In genomic region chr7:17087731-17088130, GRCm38 (mm10) we compare ENCODE assay signal across 22 mouse cellular contexts. TPM values are rescaled to one million over a fixed set of nuclear protein-coding genes. Genes with fewer than 3 reads are reported as not detected.
DNase-seq lines count a peak whose midpoint lies in the region; ATAC-seq lines count a peak whose summit lies in the region.
"Had no signal": no experiment of that assay in that cellular context is flagged by ENCODE, and none has a peak within 500 bp of the region (broad histone marks: within the 10 kb centered on the region; RNA-seq: fewer than 3 reads in every experiment).

No protein-coding gene starts in this region.

- DNase-seq in adrenal gland, adult 2 months, result peak; percentile 53
- no peak for DNase-seq in adrenal gland, postnatal 25 days
- DNase-seq in heart, adult 11 months, result peak; percentile 57
- peak; percentile 16 for DNase-seq in adrenal gland, postnatal 10 days
- DNase-seq in spleen, postnatal 14 days (ENCODE audit: low spot score in 2 of 2), result no peak
- DNase-seq: cerebellum, adult 8-10 months; cerebellum, postnatal 36 days; forebrain, postnatal 0 days; gastrocnemius, postnatal 14 days; heart, postnatal 36 days had no signal

- no peak overlapping the region for H3K9ac ChIP-seq in heart, embryonic 12.5 days
- H3K9ac ChIP-seq: embryonic facial prominence, embryonic 13.5 days; forebrain, embryonic 12.5 days; forebrain, postnatal 0 days; heart, embryonic 13.5 days had no signal

- no peaks in the 10 kb centered on the region for H3K27me3 ChIP-seq in heart, embryonic 12.5 days (replicated peaks)
- H3K27me3 ChIP-seq: embryonic facial prominence, embryonic 13.5 days; forebrain, embryonic 12.5 days; heart, embryonic 13.5 days had no signal

- WGBS in heart, embryonic 12.5 days, result 68% methylated on average over 3 of the region's 3 CpGs

- no peaks in the 10 kb centered on the region for H3K36me3 ChIP-seq in heart, embryonic 12.5 days
- H3K36me3 ChIP-seq: embryonic facial prominence, embryonic 13.5 days; forebrain, embryonic 12.5 days; heart, embryonic 13.5 days had no signal

- H3K4me3 ChIP-seq in heart, embryonic 12.5 days, result no peak overlapping the region
- H3K4me3 ChIP-seq: embryonic facial prominence, embryonic 13.5 days; forebrain, embryonic 12.5 days; heart, embryonic 13.5 days had no signal

- H3K9me3 ChIP-seq in heart, embryonic 12.5 days (replicated peaks), result no peaks in the 10 kb centered on the region
- H3K9me3 ChIP-seq: embryonic facial prominence, embryonic 13.5 days; forebrain, embryonic 12.5 days; heart, embryonic 13.5 days had no signal

- H3K4me1 ChIP-seq in heart, embryonic 12.5 days (replicated peaks), result no peaks in the 10 kb centered on the region
- H3K4me1 ChIP-seq: embryonic facial prominence, embryonic 13.5 days; forebrain, embryonic 12.5 days; heart, embryonic 13.5 days had no signal

- ATAC-seq in heart, embryonic 12.5 days (ENCODE audit: insufficient number of reproducible peaks, low FRiP score), result no peak
- ATAC-seq in megakaryocyte-erythroid progenitor cell, adult 5-6 weeks (replicated peaks; ENCODE audit: low FRiP score, low TSS enrichment, poor library complexity, severe bottlenecking), result no peak
- ATAC-seq: activated CD4-positive, CD25-positive, alpha-beta regulatory T cell, adult 4 months; forebrain, postnatal 0 days; hindbrain, embryonic 16.5 days; inflammation-experienced regulatory T-cells, adult 6 months; intestine, postnatal 0 days; Patski had no signal

- H3K4me2 ChIP-seq in heart, embryonic 12.5 days, result no peak overlapping the region
- H3K4me2 ChIP-seq: embryonic facial prominence, embryonic 13.5 days; forebrain, embryonic 12.5 days; heart, embryonic 13.5 days had no signal

- H3K27ac ChIP-seq in heart, embryonic 12.5 days (ENCODE audit: poor library complexity, severe bottlenecking), result no peak overlapping the region
- H3K27ac ChIP-seq: embryonic facial prominence, embryonic 13.5 days; forebrain, embryonic 12.5 days; heart, embryonic 13.5 days had no signal

RNA-seq across cellular contexts. Expression of gene Psg16, which starts 13.9 kb away (rescaled TPM):
- under 1 TPM; 0.35 to 0.58 TPM for total RNA-seq in adrenal gland, adult 2 months (2021)
- polyA plus RNA-seq in adrenal gland, adult 2 months (2012; rRNA removed), result 0.13 and 0.33 TPM in 2 replicates
- total RNA-seq in adrenal gland, postnatal 25 days (2021), result 0.24 and 0.33 TPM in 2 replicates
- polyA plus RNA-seq in heart, embryonic 12.5 days (2016; fragmentation: Nextera tagmentation; extraction: Ambion mirVana), result 0.06 and 0.14 TPM in 2 replicates
- under 1 TPM; 0.30 to 0.42 TPM for total RNA-seq in adrenal gland, postnatal 10 days (2021)
- total RNA-seq in megakaryocyte-erythroid progenitor cell, adult 5-6 weeks (2014; fragmentation: Nextera tagmentation), result 0.11 TPM in 1 of 2 replicates, not detected in the other
- 1.1 TPM in 1 of 2 replicates, not detected in the other for total RNA-seq in megakaryocyte-erythroid progenitor cell, adult 5-6 weeks (2017)
- polyA plus RNA-seq: C2C12; gonadal fat pad, adult 2 months; heart, embryonic 13.5 days had no signal

RNA-seq across cellular contexts. Expression of gene Hif3a, which starts 25.5 kb away (rescaled TPM):
- total RNA-seq in adrenal gland, adult 2 months (2021), result 1 to 10 TPM; 1.6 to 3.2 TPM
- 3.1 and 4.0 TPM in 2 replicates for polyA plus RNA-seq in adrenal gland, adult 2 months (2012; rRNA removed)
- 2.1 and 3.5 TPM in 2 replicates for total RNA-seq in adrenal gland, postnatal 25 days (2021)
- 36.8 and 38.2 TPM in 2 replicates for polyA plus RNA-seq in heart, embryonic 12.5 days (2016; fragmentation: Nextera tagmentation; extraction: Ambion mirVana)
- total RNA-seq in adrenal gland, postnatal 10 days (2021), result 1 to 10 TPM; 4.9 to 6.7 TPM
- total RNA-seq in megakaryocyte-erythroid progenitor cell, adult 5-6 weeks (2014; fragmentation: Nextera tagmentation), result 22.8 and 39.3 TPM in 2 replicates
- total RNA-seq in megakaryocyte-erythroid progenitor cell, adult 5-6 weeks (2017), result 2.9 and 3.7 TPM in 2 replicates
- polyA plus RNA-seq: C2C12 had no signal

Comparison
In these comparisons a context has a peak if more than half of its experiments do, and no peak if none do; other contexts are left out.
1. DNase-seq: peak in adrenal gland, adult 2 months (single experiment), heart, adult 11 months (single experiment) and adrenal gland, postnatal 10 days (single experiment); none in adrenal gland, postnatal 25 days (single experiment) and spleen, postnatal 14 days (0 of 2).